Mouse (Mus musculus): ENCODE data around the gene Ctnnd2.
"Not testable (repeated sequence)": the region's sequence is repeated elsewhere in the genome, so short reads cannot be mapped to it uniquely, and the experiment has no call there.

Gene Ctnnd2

DNA sequence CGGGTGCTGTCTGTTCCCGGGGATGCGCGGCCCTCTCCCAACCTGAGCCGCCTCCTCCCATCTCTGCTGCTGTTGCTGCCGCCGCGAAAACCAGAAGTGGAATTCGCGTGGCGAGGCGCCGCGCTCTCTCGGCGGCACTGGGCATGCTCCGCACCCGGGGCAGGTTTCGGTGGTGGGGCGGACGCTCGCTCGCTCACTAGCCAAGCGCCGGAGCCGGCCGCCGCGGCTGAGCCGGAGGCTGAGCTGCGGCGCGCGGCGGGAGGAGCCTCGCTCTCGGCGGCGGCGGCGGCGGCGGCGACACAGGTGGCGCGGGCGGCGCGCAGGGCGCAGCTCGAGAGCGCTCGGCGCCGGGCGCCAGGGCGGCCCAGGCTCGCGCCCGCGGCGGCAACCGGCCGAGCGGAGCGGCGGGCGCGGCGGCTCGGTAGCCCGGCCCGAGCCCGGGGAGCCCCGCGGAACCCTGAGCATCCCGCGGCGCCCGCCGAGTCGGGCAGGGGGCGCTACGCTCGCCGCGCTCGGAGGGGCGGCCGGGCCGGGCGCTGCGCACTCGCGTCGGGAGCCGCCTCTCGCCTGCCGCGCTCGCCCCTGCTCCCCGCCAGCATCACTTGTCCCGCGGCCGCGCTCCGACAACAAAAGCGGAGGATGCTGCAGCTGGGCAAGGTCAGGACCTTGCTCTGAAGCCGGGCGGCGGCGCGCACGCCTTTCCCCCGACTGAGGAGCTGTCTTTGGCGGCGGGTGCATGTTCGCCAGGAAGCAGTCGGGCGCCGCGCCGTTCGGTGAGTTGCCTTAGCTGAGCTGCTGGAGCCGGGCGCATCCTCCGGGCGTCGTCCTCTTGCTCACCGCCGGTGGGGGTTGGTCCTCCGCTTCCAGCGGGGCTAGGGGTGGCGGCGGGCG is at the start of gene Ctnnd2:
Gene Ctnnd2 (plus strand): TSS at position 203 of the 891 bp plus-strand sequence.
- DNase-seq (ENCODE audit: low spot score in 2 of 2) = peak; percentile 64 to 85

DNA sequence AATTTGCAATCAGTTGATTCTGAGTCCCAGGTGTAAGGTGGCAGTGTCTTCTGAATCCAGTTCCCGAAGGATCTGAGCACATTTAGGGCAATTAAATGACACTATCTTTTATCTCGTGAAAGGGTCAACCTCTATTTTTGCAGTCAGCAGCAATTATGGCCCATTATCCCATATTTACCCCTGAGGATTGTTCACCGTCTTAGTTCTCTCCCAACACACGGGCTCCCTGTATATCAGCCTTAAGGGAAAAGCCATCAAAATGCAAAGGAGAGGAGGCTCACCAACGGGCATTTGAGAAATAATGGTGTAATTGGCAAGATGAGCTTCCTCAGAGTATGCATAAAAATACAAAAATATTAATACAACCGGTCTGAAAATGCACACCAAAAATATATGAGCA is 41.7 kb upstream of the Ctnnd2 start:
- DNase-seq (ENCODE audit: low spot score in 2 of 2) = no peak

DNA sequence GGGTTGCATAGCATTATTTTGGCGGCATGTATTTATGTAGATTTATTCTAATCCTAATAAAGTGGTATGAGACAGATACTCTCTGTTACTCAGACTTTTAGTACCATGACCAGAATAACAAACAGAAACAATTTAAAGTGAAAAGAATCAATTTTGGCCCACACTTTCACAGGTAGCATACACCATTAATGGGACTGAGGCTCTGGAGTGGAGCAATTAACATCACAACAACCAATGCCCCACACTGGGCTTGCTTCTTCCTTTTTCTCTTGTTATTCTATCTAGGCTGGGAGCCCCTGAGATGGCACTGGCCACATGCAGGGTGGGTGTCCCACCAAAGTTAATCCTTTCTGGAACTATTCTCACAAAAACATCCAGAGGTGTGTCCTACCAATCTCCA is 32.8 kb upstream of the Ctnnd2 start:
- not testable (repeated sequence) for DNase-seq (ENCODE audit: low spot score in 2 of 2)

DNA sequence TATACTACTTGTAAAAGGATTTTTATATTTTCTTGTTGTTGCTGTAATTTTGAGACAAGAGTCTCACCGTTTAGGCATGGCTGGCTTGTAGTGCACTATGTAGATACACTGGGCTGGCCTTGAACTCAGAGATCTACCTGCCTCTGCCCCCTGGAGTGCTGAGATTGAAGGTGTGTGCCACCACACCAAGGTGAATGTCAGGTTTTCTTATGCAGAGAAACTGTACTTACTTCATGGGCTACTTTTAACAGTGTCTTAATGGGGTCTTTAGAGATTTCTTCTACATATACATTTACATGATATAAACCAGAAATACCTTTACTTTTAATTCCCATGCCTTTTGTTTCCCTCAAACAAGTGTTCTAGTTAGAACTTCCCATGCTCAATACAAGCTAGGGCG is 27.0 kb upstream of the Ctnnd2 start:
- no peak for DNase-seq (ENCODE audit: low spot score in 2 of 2)

DNA sequence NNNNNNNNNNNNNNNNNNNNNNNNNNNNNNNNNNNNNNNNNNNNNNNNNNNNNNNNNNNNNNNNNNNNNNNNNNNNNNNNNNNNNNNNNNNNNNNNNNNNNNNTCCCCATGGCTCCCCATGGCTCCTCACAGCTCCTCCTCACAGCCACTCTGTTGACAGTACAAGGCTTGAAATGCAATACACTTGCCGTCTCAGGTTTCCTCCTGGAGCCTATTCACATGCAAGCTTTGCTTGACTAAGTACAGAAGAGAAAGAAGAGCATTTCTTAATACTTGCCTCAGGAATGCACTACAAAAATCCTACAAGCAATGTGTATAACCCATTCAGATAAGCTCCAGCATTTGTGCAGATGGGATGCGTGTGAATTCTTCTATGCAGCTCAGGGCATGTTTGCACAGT is 20.2 kb upstream of the Ctnnd2 start:
- no peak for DNase-seq (ENCODE audit: low spot score in 2 of 2)

- DNase-seq (ENCODE audit: low spot score in 2 of 2) = no peak
Observed at GRCm38 (mm10) chr15:30157975-30158374, 14.4 kb upstream of the Ctnnd2 start.

DNA sequence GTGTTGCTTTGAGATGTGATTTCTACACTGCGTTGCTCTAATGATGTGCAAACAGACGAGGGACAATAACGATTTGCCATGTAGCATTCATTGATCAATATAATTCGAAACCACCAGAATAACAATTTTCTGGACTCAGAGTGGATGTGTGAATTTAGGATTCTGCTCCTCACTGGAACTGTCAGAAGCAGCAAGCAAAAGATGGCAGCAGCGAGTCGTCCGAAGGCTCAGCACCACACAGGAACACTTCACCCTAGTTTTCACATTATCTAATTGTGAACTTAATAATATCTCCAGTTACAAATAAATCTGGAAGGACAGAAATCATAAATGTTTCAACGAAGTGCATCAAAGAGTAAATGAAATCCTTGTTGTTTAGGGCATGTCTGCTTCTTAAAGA is 2.4 kb upstream of the Ctnnd2 start:
- DNase-seq (ENCODE audit: low spot score in 2 of 2) = no peak

DNA sequence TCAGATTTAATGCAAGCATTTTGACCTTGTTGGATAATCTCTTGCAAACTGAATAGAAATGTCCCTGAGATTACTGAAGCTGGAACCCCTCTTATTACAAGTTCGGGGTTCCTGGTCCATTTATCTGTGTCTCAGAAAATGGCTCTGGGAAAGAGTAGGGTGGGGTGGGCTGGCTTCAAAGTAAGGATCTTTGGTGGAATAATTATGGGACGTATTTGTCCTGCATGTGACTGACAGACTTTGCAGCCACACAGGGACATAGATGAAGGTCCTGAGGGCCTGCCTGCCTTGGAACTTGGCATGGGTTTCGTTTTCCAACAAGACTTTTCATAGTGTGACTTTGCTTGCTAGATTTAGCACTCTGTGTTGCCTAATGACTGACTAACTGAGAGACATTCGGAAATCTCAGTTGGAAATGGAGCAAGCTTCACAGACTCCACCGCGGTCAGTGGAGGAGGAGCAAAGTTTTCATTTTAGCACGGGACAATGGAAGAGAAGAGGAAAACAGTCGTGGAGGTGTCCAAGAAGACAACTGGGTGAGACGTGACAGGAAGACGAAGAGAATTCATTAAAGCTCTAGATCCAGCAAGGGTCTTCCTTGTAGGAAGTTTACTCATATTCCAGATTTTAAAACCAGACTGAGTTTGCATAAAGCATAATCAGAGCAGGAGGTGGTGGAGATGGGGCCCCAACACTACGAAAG is 749 bp upstream of the Ctnnd2 start:
- no peak for DNase-seq (ENCODE audit: low spot score in 2 of 2)

GRCm38 (mm10) chr15:30173370-30173941 is 1.1 kb downstream of the Ctnnd2 start:
- DNase-seq (ENCODE audit: low spot score in 2 of 2) = peak in 1 of 2 experiments; percentile 62

- DNase-seq (ENCODE audit: low spot score in 2 of 2) = no peak
Observed at GRCm38 (mm10) chr15:30174321-30174720, 1.9 kb downstream of the Ctnnd2 start.

DNA sequence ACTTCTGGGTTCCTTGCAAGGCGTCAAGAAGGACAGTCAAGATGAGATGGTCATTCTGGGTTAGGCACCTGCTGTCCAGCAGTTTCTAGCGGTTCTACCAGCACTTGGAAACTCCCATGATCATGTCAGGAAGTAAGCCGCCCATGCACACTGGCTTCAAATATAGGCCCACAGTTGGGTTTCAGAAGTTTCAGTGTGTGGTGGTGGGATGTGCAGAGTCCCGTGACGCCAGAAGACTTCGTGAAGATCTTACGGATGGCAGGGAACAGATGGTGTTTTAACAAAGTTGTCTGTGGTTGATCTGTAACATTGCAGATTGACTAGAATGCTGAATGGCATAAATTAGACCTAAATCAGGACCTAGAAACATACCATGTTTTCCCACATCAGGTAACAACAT is 11.6 kb downstream of the Ctnnd2 start:
- no peak for DNase-seq (ENCODE audit: low spot score in 2 of 2)

- no peak for DNase-seq (ENCODE audit: low spot score in 2 of 2)
Observed at GRCm38 (mm10) chr15:30190872-30191271, 18.5 kb downstream of the Ctnnd2 start.

GRCm38 (mm10) chr15:30191931-30192668 is 19.7 kb downstream of the Ctnnd2 start:
- peak; percentile 45 to 81 for DNase-seq (ENCODE audit: low spot score in 2 of 2)

GRCm38 (mm10) chr15:30198429-30198828 is 26.0 kb downstream of the Ctnnd2 start:
- DNase-seq (ENCODE audit: low spot score in 2 of 2) = no peak

- DNase-seq (ENCODE audit: low spot score in 2 of 2) = no peak
Observed at GRCm38 (mm10) chr15:30199785-30200184, 27.4 kb downstream of the Ctnnd2 start.

- DNase-seq (ENCODE audit: low spot score in 2 of 2) = no peak
Observed at GRCm38 (mm10) chr15:30201211-30201610, 28.8 kb downstream of the Ctnnd2 start.

- no peak for DNase-seq (ENCODE audit: low spot score in 2 of 2)
Observed at GRCm38 (mm10) chr15:30201617-30202016, 29.2 kb downstream of the Ctnnd2 start.

DNA sequence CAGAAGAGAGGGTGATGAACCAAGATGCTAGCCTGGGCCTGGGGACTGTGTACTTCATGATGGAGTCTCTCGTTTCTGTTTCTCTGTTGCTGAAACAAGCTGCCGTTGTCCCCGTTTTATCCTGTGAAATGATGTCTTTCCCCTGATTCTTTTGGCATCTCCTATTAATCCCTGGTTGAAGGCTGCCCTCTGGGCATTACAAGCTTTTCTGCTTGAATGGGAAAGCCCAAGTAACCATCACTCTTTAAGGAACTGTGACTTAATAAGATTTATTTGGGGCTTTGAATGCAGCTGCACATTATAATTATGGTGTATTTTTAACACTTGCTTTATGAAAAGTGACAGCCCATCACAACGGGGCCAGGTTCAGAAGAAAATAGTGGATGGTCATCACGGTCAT is 40.4 kb downstream of the Ctnnd2 start:
- no peak for DNase-seq (ENCODE audit: low spot score in 2 of 2)

DNA sequence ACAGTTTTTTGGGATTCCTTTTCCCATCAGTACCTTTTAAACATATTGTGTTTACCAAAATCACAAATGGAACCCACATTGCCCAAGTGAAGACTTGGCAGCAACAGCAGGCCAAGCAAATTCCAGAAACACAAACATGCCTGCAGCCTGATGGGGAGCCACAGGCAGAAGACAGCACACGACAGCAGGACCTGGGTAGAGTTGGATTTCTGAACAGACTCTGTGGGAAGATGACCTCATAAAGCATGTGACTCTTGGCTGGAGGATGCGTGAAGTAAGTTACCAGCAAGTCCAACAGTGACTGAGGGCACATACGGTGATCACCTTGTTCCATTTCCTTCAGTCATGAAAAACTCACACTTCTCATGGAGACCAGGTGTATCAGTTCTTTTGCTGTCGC is 43.5 kb downstream of the Ctnnd2 start:
- no peak for DNase-seq (ENCODE audit: low spot score in 2 of 2)

DNA sequence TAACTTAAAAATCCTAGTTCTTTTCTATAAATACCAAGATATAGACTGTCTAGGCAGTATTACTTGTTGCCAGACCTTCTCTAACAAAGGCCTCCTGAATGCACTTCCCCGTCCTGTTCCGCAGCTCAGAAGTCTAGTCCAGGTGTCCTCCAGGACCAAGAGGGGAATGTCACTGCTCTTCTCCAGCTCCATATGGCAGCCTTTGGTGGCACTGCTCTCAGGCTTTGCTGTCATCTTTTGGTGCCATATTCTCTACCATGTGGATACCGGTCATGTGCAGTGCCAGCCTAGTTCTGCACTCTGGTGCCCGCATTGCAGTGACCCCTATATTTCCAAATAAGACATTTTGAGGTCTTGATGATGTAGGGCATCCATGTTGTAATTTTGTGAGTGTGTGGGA is 56.7 kb downstream of the Ctnnd2 start:
- no peak for DNase-seq (ENCODE audit: low spot score in 2 of 2)

- DNase-seq (ENCODE audit: low spot score in 2 of 2) = no peak
Observed at GRCm38 (mm10) chr15:30235210-30236034, 63.0 kb downstream of the Ctnnd2 start.

Data from cerebellum, postnatal 4 days (tissue).